Mouse (Mus musculus): Measurements from ENCODE around the gene Glyat. TPM values are rescaled to one million over a fixed set of nuclear protein-coding genes. Genes with fewer than 3 reads are reported as not detected.
A peak's percentile ranks its signal among the peaks of the same experiment; 100 is the strongest.

Glyat gene
- polyA plus RNA-seq, 2 experiments = 0.04 TPM; not detected in 1

- peaks cover 6% of the 10 kb centered on the region; the same call in 1 of the 2 replicates for H3K27me3 ChIP-seq (ENCODE audit: control insufficient read depth, insufficient read depth, low read length)
- H3K27ac ChIP-seq (replicated peaks; ENCODE audit: low read depth, low read length) = no peak overlapping the region
- peak overlapping the region; percentile 62 for H3K4me3 ChIP-seq (replicated peaks; ENCODE audit: low read length)
- H3K9me3 ChIP-seq (ENCODE audit: control insufficient read depth, low read length) = no peaks in the 10 kb centered on the region
- H3K4me2 ChIP-seq (replicated peaks; ENCODE audit: low read depth, low read length, severe bottlenecking) = peak overlapping the region; percentile 99
- H3K36me3 ChIP-seq (ENCODE audit: control insufficient read depth, insufficient read depth, low read length) = no peaks in the 10 kb centered on the region
- no peak for DNase-seq (ENCODE audit: low spot score)
- WGBS = 15% methylated on average over 23 of the region's 23 CpGs
- no peak for TF ChIP-seq POLR2A (IDR thresholded peaks at IDR 0.05; ENCODE audit: borderline replicate concordance, extremely low read depth, insufficient read depth, insufficient read length)
- no peaks in the 10 kb centered on the region for H3K4me1 ChIP-seq (ENCODE audit: control insufficient read depth, insufficient read depth, low read length)
- ATAC-seq (ENCODE audit: low FRiP score, low read depth) = peak; percentile 45
- H3K9ac ChIP-seq (ENCODE audit: low read depth, low read length, severe bottlenecking) = peak overlapping the region; percentile 64
Observed at GRCm38 (mm10) chr19:12596290-12597072, 36.6 kb upstream of the Glyat start.

GRCm38 (mm10) chr19:12597073-12597405, 36.1 kb upstream of the Glyat start:
- peak overlapping the region; percentile 99 for H3K4me2 ChIP-seq (replicated peaks; ENCODE audit: low read depth, low read length, severe bottlenecking)
- no peaks in the 10 kb centered on the region for H3K9me3 ChIP-seq (ENCODE audit: control insufficient read depth, low read length)
- peak overlapping the region; percentile 62; the same call in 1 of the 2 replicates for H3K4me3 ChIP-seq (replicated peaks; ENCODE audit: low read length)
- H3K27me3 ChIP-seq (ENCODE audit: control insufficient read depth, insufficient read depth, low read length) = peaks cover 6% of the 10 kb centered on the region; the same call in 1 of the 2 replicates
- DNase-seq (ENCODE audit: low spot score) (no peak), ATAC-seq (ENCODE audit: low FRiP score, low read depth) (no peak)
- TF ChIP-seq POLR2A (IDR thresholded peaks at IDR 0.05; ENCODE audit: borderline replicate concordance, extremely low read depth, insufficient read depth, insufficient read length) = no peak
- WGBS = 36% methylated on average over 3 of the region's 3 CpGs
- H3K27ac ChIP-seq (replicated peaks; ENCODE audit: low read depth, low read length) = no peak overlapping the region
- no peaks in the 10 kb centered on the region for H3K36me3 ChIP-seq (ENCODE audit: control insufficient read depth, insufficient read depth, low read length)
- H3K4me1 ChIP-seq (ENCODE audit: control insufficient read depth, insufficient read depth, low read length) = no peaks in the 10 kb centered on the region
- no peak overlapping the region for H3K9ac ChIP-seq (ENCODE audit: low read depth, low read length, severe bottlenecking)

- DNase-seq (ENCODE audit: low spot score) (no peak), ATAC-seq (ENCODE audit: low FRiP score, low read depth) (no peak)
- H3K9ac ChIP-seq (ENCODE audit: low read depth, low read length, severe bottlenecking) = no peak overlapping the region
Observed at GRCm38 (mm10) chr19:12598674-12599073, 34.4 kb upstream of the Glyat start.

GRCm38 (mm10) chr19:12599674-12600073, 33.4 kb upstream of the Glyat start, which contains the start of gene Gm4952:
TSS of gene Gm4952 (plus strand) at chr19:12599974.
- DNase-seq (ENCODE audit: low spot score) (no peak), ATAC-seq (ENCODE audit: low FRiP score, low read depth) (no peak)
- Histone ChIP-seq H3K27ac (replicated peaks; ENCODE audit: low read depth, low read length) (no peak within 1 kb of the TSS), H3K36me3 (ENCODE audit: control insufficient read depth, insufficient read depth, low read length) (no peaks in the 10 kb centered on the region), H3K4me3 (replicated peaks; ENCODE audit: low read length) (no peak within 1 kb of the TSS), H3K27me3 (ENCODE audit: control insufficient read depth, insufficient read depth, low read length) (peaks cover 6% of the 10 kb centered on the region; the same call in 1 of the 2 replicates), H3K9me3 (ENCODE audit: control insufficient read depth, low read length) (no peaks in the 10 kb centered on the region), H3K4me2 (replicated peaks; ENCODE audit: low read depth, low read length, severe bottlenecking) (no peak within 1 kb of the TSS), H3K9ac (ENCODE audit: low read depth, low read length, severe bottlenecking) (no peak within 1 kb of the TSS), H3K4me1 (ENCODE audit: control insufficient read depth, insufficient read depth, low read length) (no peaks in the 10 kb centered on the region)
- TF ChIP-seq POLR2A (IDR thresholded peaks at IDR 0.05; ENCODE audit: borderline replicate concordance, extremely low read depth, insufficient read depth, insufficient read length) = no peak
- 55% methylated on average over 1 of the region's 1 CpGs for WGBS

More at GRCm38 (mm10) chr19:12598674-12599073, 34.4 kb upstream of the Glyat start:
- H3K9me3 ChIP-seq (ENCODE audit: control insufficient read depth, low read length) = no peaks in the 10 kb centered on the region
- H3K27ac ChIP-seq (replicated peaks; ENCODE audit: low read depth, low read length) = no peak overlapping the region
- H3K4me3 ChIP-seq (replicated peaks; ENCODE audit: low read length) = no peak overlapping the region
- H3K36me3 ChIP-seq (ENCODE audit: control insufficient read depth, insufficient read depth, low read length) = no peaks in the 10 kb centered on the region
- no peak for TF ChIP-seq POLR2A (IDR thresholded peaks at IDR 0.05; ENCODE audit: borderline replicate concordance, extremely low read depth, insufficient read depth, insufficient read length)
- H3K4me1 ChIP-seq (ENCODE audit: control insufficient read depth, insufficient read depth, low read length) = no peaks in the 10 kb centered on the region
- 72% methylated on average over 3 of the region's 3 CpGs for WGBS
- H3K27me3 ChIP-seq (ENCODE audit: control insufficient read depth, insufficient read depth, low read length) = peaks cover 6% of the 10 kb centered on the region; the same call in 1 of the 2 replicates
- no peak overlapping the region for H3K4me2 ChIP-seq (replicated peaks; ENCODE audit: low read depth, low read length, severe bottlenecking)

- H3K9me3 ChIP-seq (ENCODE audit: control insufficient read depth, low read length) = no peaks in the 10 kb centered on the region
- WGBS = 53% methylated on average over 2 of the region's 2 CpGs
- no peak for DNase-seq (ENCODE audit: low spot score)
- no peaks in the 10 kb centered on the region for H3K36me3 ChIP-seq (ENCODE audit: control insufficient read depth, insufficient read depth, low read length)
- no peaks in the 10 kb centered on the region for H3K4me1 ChIP-seq (ENCODE audit: control insufficient read depth, insufficient read depth, low read length)
- no peak overlapping the region for H3K27ac ChIP-seq (replicated peaks; ENCODE audit: low read depth, low read length)
- no peak overlapping the region for H3K4me2 ChIP-seq (replicated peaks; ENCODE audit: low read depth, low read length, severe bottlenecking)
- no peak for ATAC-seq (ENCODE audit: low FRiP score, low read depth)
- no peak for TF ChIP-seq POLR2A (IDR thresholded peaks at IDR 0.05; ENCODE audit: borderline replicate concordance, extremely low read depth, insufficient read depth, insufficient read length)
- no peak overlapping the region for H3K4me3 ChIP-seq (replicated peaks; ENCODE audit: low read length)
- H3K9ac ChIP-seq (ENCODE audit: low read depth, low read length, severe bottlenecking) = no peak overlapping the region
- H3K27me3 ChIP-seq (ENCODE audit: control insufficient read depth, insufficient read depth, low read length) = peaks cover 6% of the 10 kb centered on the region; the same call in 1 of the 2 replicates
Observed at GRCm38 (mm10) chr19:12600684-12601480, 32.2 kb upstream of the Glyat start.
